Mouse (Mus musculus) thymus, adult 2 months (tissue): ENCODE measurements at regions not wholly inside any gene's neighbourhood (a gene's known extent, or its start where the extent isn't known, plus 50 kb on each side); places are given as distances from the start of the nearest gene placed in this dataset.

Source experiments
- CTCF ChIP-seq: fragments of 200-500 bp; IDR thresholded peaks from 2 replicates; pipeline ENCODE4 v1.5.1; 2012; ENCODE audit warnings: mild to moderate bottlenecking, control low read depth, low read length, moderate library complexity, borderline replicate concordance; ENCODE audit not compliant: control insufficient read depth, poor library complexity, insufficient read depth; ENCODE audit errors: extremely low read depth
- POLR2A ChIP-seq: fragments of 200-500 bp; IDR thresholded peaks from 2 replicates; pipeline ENCODE4 v1.6.1; 2012; ENCODE audit warnings: mild to moderate bottlenecking, low read length, control low read depth, moderate library complexity; ENCODE audit not compliant: control insufficient read depth, poor library complexity, insufficient read depth; ENCODE audit errors: extremely low read depth

GRCm38 (mm10) chrX:50566345-50566744 is 138.0 kb upstream of the Olfr1324 start:
- TF ChIP-seq POLR2A (no peak), CTCF (no peak)
